Mouse (Mus musculus) lung, postnatal 10 days (tissue): ENCODE measurements around the gene Smarca2.

Experiments used
- DNase-seq: peaks from one replicate; pipeline ENCODE4 v3.0.0; 2021

Gene Smarca2

GRCm38 (mm10) chr19:26604755-26605300 lies at the start of gene Smarca2:
Smarca2 (plus strand) TSS chr19:26605050.
- peak; percentile 99 for DNase-seq

GRCm38 (mm10) chr19:26564850-26565249 lies 40.0 kb upstream of the Smarca2 start:
- no peak for DNase-seq

- DNase-seq, result peak; percentile 13
Measured at GRCm38 (mm10) chr19:26566109-26566508, 38.7 kb upstream of the Smarca2 start.

GRCm38 (mm10) chr19:26568236-26568635 lies 36.6 kb upstream of the Smarca2 start:
- no peak for DNase-seq

- no peak for DNase-seq
Measured at GRCm38 (mm10) chr19:26568941-26569340, 35.9 kb upstream of the Smarca2 start.

- no peak for DNase-seq
Measured at GRCm38 (mm10) chr19:26569461-26569860, 35.4 kb upstream of the Smarca2 start.

- no peak for DNase-seq
Measured at GRCm38 (mm10) chr19:26579645-26580044, 25.2 kb upstream of the Smarca2 start.

GRCm38 (mm10) chr19:26580061-26580460 lies 24.8 kb upstream of the Smarca2 start:
- DNase-seq, result no peak

- no peak for DNase-seq
Measured at GRCm38 (mm10) chr19:26594661-26595060, 10.2 kb upstream of the Smarca2 start.

GRCm38 (mm10) chr19:26601459-26601858 lies 3.4 kb upstream of the Smarca2 start:
- no peak for DNase-seq

GRCm38 (mm10) chr19:26603296-26603860 lies 1.5 kb upstream of the Smarca2 start:
- no peak for DNase-seq

- DNase-seq, result no peak
Measured at GRCm38 (mm10) chr19:26603906-26604754, 720 bp upstream of the Smarca2 start.

- peak; percentile 72 for DNase-seq
Measured at GRCm38 (mm10) chr19:26605438-26606320, 829 bp downstream of the Smarca2 start.

GRCm38 (mm10) chr19:26606321-26607155 lies 1.7 kb downstream of the Smarca2 start:
- peak; percentile 80 for DNase-seq

- DNase-seq, result peak; percentile 86
Measured at GRCm38 (mm10) chr19:26607156-26607536, 2.3 kb downstream of the Smarca2 start.

GRCm38 (mm10) chr19:26607551-26608433 lies 2.9 kb downstream of the Smarca2 start:
- peak; percentile 59 for DNase-seq

- no peak for DNase-seq
Measured at GRCm38 (mm10) chr19:26608434-26608812, 3.6 kb downstream of the Smarca2 start.

- no peak for DNase-seq
Measured at GRCm38 (mm10) chr19:26609637-26610036, 4.8 kb downstream of the Smarca2 start.

- peak; percentile 60 for DNase-seq
Measured at GRCm38 (mm10) chr19:26612995-26613394, 8.1 kb downstream of the Smarca2 start.

GRCm38 (mm10) chr19:26613665-26614064 lies 8.8 kb downstream of the Smarca2 start:
- DNase-seq, result peak; percentile 41

- no peak for DNase-seq
Measured at GRCm38 (mm10) chr19:26616271-26616670, 11.4 kb downstream of the Smarca2 start.
